Mouse (Mus musculus): ENCODE measurements at regions not wholly inside any gene's neighbourhood (a gene's known extent, or its start where the extent isn't known, plus 50 kb on each side); places are given as distances from the start of the nearest gene placed in this dataset.

- TF ChIP-seq POLR2A (IDR thresholded peaks at IDR 0.05; ENCODE audit: insufficient read length, low read depth) (no peak), TCF12 (IDR thresholded peaks at IDR 0.05; ENCODE audit: insufficient read depth, poor library complexity, severe bottlenecking) (no peak), MAX (IDR thresholded peaks at IDR 0.05; ENCODE audit: low read depth) (no peak)
Measured at GRCm38 (mm10) chr2:46358225-46358624, 1241.0 kb upstream of the Zeb2 start.
